Mouse (Mus musculus) heart, adult 2 months (tissue): ENCODE measurements at regions not wholly inside any gene's neighbourhood (a gene's known extent, or its start where the extent isn't known, plus 50 kb on each side); places are given as distances from the start of the nearest gene placed in this dataset.

Experiments
- CTCF ChIP-seq: fragments of 200-600 bp; IDR thresholded peaks from 2 replicates; pipeline ENCODE4 v1.8.1; 2022; ENCODE audit warnings: antibody characterized with exemption, mild to moderate bottlenecking, moderate library complexity
- EP300 ChIP-seq: fragments of 200-500 bp; IDR thresholded peaks from 2 replicates; pipeline ENCODE4 v1.6.1; 2011; ENCODE audit warnings: low read depth, low read length, control low read depth; ENCODE audit not compliant: insufficient read depth
- POLR2A ChIP-seq: fragments of 200-500 bp; IDR thresholded peaks from 2 replicates; pipeline ENCODE4 v1.6.1; 2011; ENCODE audit warnings: mild to moderate bottlenecking, low read depth, low read length, control low read depth; ENCODE audit not compliant: insufficient read depth

DNA sequence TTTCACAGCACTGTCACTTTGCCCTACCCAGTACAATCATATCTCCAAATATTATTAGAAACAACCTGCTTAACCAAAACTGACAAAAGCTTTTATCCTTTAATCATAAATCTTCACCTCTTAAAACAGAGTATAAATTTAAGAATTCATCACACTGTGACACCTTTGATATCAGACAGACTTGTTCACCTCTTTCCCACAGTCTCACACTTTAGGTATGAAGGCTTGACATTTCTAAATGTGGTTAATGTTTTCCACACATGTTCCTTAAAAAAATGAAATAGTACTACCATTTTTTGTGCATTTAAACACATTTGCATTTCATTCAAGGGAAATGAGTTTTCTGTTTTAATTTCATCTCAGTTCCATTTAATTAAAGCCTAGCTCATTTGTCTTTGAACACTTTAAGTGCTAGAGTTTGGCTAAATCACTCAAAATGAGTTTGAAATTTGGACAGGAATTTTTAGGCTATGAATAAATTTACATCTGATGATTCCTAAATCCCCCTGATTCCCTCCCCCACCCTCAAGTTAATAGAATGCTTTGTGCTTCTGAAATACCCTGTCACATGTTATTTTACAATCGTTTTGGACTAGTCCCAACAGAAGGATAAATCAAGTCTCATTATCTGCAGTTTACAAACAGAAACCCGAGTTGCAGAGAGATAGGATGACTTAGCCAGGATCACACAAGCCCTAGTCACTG, 127.9 kb downstream of the AI593442 start:
- TF ChIP-seq POLR2A: no peak
- no peak for TF ChIP-seq EP300
- TF ChIP-seq CTCF: no peak
